Mouse (Mus musculus): ENCODE results near the gene Gramd4.

- no peak for TF ChIP-seq POLR2A (IDR thresholded peaks at IDR 0.05; ENCODE audit: low read depth, low read length)
- TF ChIP-seq CTCF (IDR thresholded peaks at IDR 0.05; ENCODE audit: borderline replicate concordance, insufficient read depth, low read length) = no peak
These were observed 122.9 kb downstream of the Gramd4 start for GRCm38 (mm10) chr15:86180427-86180826.

Data from embryonic fibroblast, embryonic 13.5 days (primary cell).